Mouse (Mus musculus) embryonic fibroblast, embryonic 13.5 days (primary cell): Measurements from ENCODE around the gene Fancf. TPM values are rescaled to one million over a fixed set of nuclear protein-coding genes. Genes with fewer than 3 reads are reported as not detected.

ENCODE experiments used
- H3K27ac ChIP-seq: 2 replicates; pipeline ENCODE4 v1.5.1; 2012; ENCODE audit warnings: low read length, control low read depth, inconsistent platforms; ENCODE audit not compliant: insufficient read depth
- H3K4me1 ChIP-seq: 2 replicates; pipeline ENCODE4 v1.6.1; 2011; ENCODE audit warnings: low read length; ENCODE audit not compliant: control insufficient read depth, insufficient read depth
- H3K4me3 ChIP-seq: 2 replicates; pipeline ENCODE4 v1.5.1; 2011; ENCODE audit warnings: mild to moderate bottlenecking, control low read depth, low read length; ENCODE audit not compliant: insufficient read depth
- CTCF ChIP-seq: IDR thresholded peaks from 2 replicates; pipeline ENCODE4 v1.5.1; 2011; ENCODE audit warnings: mild to moderate bottlenecking, control low read depth, low read length, moderate library complexity, borderline replicate concordance; ENCODE audit not compliant: insufficient read depth
- POLR2A ChIP-seq: IDR thresholded peaks from 2 replicates; pipeline ENCODE4 v1.6.1; 2011; ENCODE audit warnings: low read depth, mild to moderate bottlenecking, control low read depth, low read length, moderate library complexity
- polyA plus RNA-seq: library from polyadenylated mRNA; stranded (reverse); fragments of >200 nt; gene quantifications from 2 replicates; pipeline ENCODE4 v1.2.4, GENCODE M21; 2011; ENCODE audit warnings: low read depth; ENCODE audit not compliant: missing spikeins, insufficient read length

Fancf gene
- polyA plus RNA-seq, 1 experiment: 15.9 TPM

- no peak overlapping the region for H3K27ac ChIP-seq
- TF ChIP-seq POLR2A (no peak), CTCF (no peak)
- H3K4me3 ChIP-seq: no peak overlapping the region
- H3K4me1 ChIP-seq: no peaks in the 10 kb centered on the region
Measured at GRCm38 (mm10) chr7:51851890-51852507, 10.1 kb downstream of the Fancf start.

GRCm38 (mm10) chr7:51850877-51851276 is 11.2 kb downstream of the Fancf start:
- H3K4me1 ChIP-seq: no peaks in the 10 kb centered on the region
- no peak for TF ChIP-seq CTCF
- no peak for TF ChIP-seq POLR2A
- no peak overlapping the region for H3K27ac ChIP-seq
- no peak overlapping the region for H3K4me3 ChIP-seq

GRCm38 (mm10) chr7:51840515-51840914 is 21.6 kb downstream of the Fancf start:
- Histone ChIP-seq H3K27ac (peak overlapping the region; percentile 7), H3K4me1 (peaks cover 6% of the 10 kb centered on the region)
- TF ChIP-seq POLR2A (no peak), CTCF (no peak)

GRCm38 (mm10) chr7:51831917-51832316 is 30.1 kb downstream of the Fancf start:
- Histone ChIP-seq H3K4me3 (no peak overlapping the region), H3K27ac (peak overlapping the region; percentile 54; the same call in 1 of the 2 replicates), H3K4me1 (no peaks in the 10 kb centered on the region)
- no peak for TF ChIP-seq POLR2A
- no peak for TF ChIP-seq CTCF

More at GRCm38 (mm10) chr7:51840515-51840914, 21.6 kb downstream of the Fancf start:
- no peak overlapping the region for H3K4me3 ChIP-seq

- Histone ChIP-seq H3K4me1 (peaks cover 7% of the 10 kb centered on the region), H3K27ac (no peak overlapping the region), H3K4me3 (no peak overlapping the region)
- TF ChIP-seq CTCF (no peak), POLR2A (no peak)
Measured at GRCm38 (mm10) chr7:51823562-51824338, 38.3 kb downstream of the Fancf start.

GRCm38 (mm10) chr7:51821467-51821866 is 40.6 kb downstream of the Fancf start:
- H3K4me1 ChIP-seq: peaks cover 15% of the 10 kb centered on the region
- H3K4me3 ChIP-seq: no peak overlapping the region
- no peak overlapping the region for H3K27ac ChIP-seq
- TF ChIP-seq POLR2A (no peak), CTCF (no peak)

GRCm38 (mm10) chr7:51819891-51820290 is 42.2 kb downstream of the Fancf start:
- Histone ChIP-seq H3K4me3 (no peak overlapping the region), H3K4me1 (peaks cover 15% of the 10 kb centered on the region)
- TF ChIP-seq POLR2A (no peak), CTCF (no peak)

GRCm38 (mm10) chr7:51818251-51818974 is 43.7 kb downstream of the Fancf start:
- no peak overlapping the region for H3K4me3 ChIP-seq
- TF ChIP-seq POLR2A: no peak
- no peak for TF ChIP-seq CTCF
- peak overlapping the region; percentile 87 for H3K27ac ChIP-seq
- peaks cover 9% of the 10 kb centered on the region for H3K4me1 ChIP-seq

More at GRCm38 (mm10) chr7:51819891-51820290, 42.2 kb downstream of the Fancf start:
- H3K27ac ChIP-seq: peak overlapping the region; percentile 76

- Histone ChIP-seq H3K4me3 (no peak overlapping the region), H3K4me1 (peaks cover 9% of the 10 kb centered on the region), H3K27ac (no peak overlapping the region; the same call in 1 of the 2 replicates)
- TF ChIP-seq POLR2A (no peak), CTCF (no peak)
Measured at GRCm38 (mm10) chr7:51816283-51816839, 45.7 kb downstream of the Fancf start.
